Mouse (Mus musculus): ENCODE measurements around the gene Col17a1. TPM values are rescaled to one million over a fixed set of nuclear protein-coding genes. Genes with fewer than 3 reads are reported as not detected.

Gene Col17a1
- total and polyA plus RNA-seq, 3 experiments: 0.04 TPM; not detected in 2

DNA sequence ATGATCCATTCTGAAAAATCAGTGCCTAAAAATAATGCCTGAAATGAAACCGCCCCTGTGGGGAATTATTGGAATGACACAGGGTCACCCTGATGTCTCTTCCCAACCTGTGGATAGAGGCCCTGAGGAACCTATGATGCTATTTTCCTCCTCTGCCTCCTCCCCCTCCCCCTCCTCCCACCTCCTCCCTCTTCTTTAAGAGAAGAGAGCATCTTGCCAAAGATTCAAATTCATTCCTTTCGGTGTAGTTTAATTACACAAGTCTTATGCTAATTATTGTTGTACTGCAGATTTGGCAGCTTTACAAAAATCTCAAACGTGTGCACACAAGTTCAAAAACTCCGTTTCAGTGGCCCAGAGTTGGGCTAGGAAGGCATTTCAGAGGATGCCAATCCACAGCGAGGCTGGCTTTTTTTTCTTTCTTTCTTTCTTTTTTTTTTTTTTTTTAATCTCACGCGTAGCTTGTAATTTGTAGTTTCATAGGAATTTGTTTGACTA is 33.8 kb upstream of the Col17a1 start:
- no peak overlapping the region for H3K9ac ChIP-seq (ENCODE audit: control insufficient read depth, low read depth, low read length, poor library complexity, severe bottlenecking)
- no peaks in the 10 kb centered on the region for H3K27me3 ChIP-seq (ENCODE audit: control insufficient read depth in 1 of 2, insufficient read depth in 2 of 2, low read length in 2 of 2)
- no peak for DNase-seq (ENCODE audit: low read depth, low spot score)
- no peaks in the 10 kb centered on the region; the same call in 1 of the 2 replicates for H3K79me2 ChIP-seq (ENCODE audit: control insufficient read depth, insufficient read depth, low read length, poor library complexity)
- peaks cover 0 to 7% of the 10 kb centered on the region in 2 experiments; a peak in 2 of 4 replicates for H3K36me3 ChIP-seq (ENCODE audit: control insufficient read depth in 1 of 2, insufficient read depth in 2 of 2, low read length in 2 of 2)
- H3K27ac ChIP-seq (ENCODE audit: control insufficient read depth, low read depth, low read length): no peak overlapping the region
- no peaks in the 10 kb centered on the region; a peak in 1 of 4 replicates for H3K4me1 ChIP-seq (ENCODE audit: control insufficient read depth in 1 of 2, insufficient read depth in 2 of 2, low read length in 2 of 2)
- no peaks in the 10 kb centered on the region for H3K9me3 ChIP-seq (replicated peaks; ENCODE audit: insufficient read depth, low read length)
- no peak for TF ChIP-seq ZKSCAN1 (IDR thresholded peaks at IDR 0.05; ENCODE audit: low read depth, low read length)
- no peak overlapping the region for H3K4me3 ChIP-seq (ENCODE audit: control insufficient read depth in 1 of 2, insufficient read depth in 1 of 2, low read depth in 2 of 2, low read length in 2 of 2)

DNA sequence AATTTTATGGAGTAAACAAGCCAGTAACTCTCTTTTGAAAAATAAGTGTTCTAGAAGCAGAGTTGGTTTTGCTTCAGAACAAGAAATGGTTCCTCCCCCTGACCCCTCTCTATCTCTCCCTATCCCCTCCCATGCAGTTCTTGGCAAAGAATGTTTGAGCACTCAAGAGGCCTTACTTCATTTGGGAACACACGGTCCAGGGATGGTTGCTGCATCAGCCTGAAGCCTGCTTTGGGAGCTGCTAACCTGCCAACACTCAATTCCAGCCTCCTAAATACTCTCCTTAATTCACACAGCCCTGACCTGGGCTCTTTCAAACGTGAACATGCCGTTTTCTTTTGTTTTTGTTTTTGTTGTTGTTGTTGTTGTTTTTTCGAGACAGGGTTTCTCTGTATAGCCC is 33.0 kb upstream of the Col17a1 start:
- Histone ChIP-seq H3K4me3 (ENCODE audit: control insufficient read depth in 1 of 2, insufficient read depth in 1 of 2, low read depth in 2 of 2, low read length in 2 of 2) (no peak overlapping the region), H3K27me3 (ENCODE audit: control insufficient read depth in 1 of 2, insufficient read depth in 2 of 2, low read length in 2 of 2) (no peaks in the 10 kb centered on the region), H3K9ac (ENCODE audit: control insufficient read depth, low read depth, low read length, poor library complexity, severe bottlenecking) (no peak overlapping the region), H3K9me3 (replicated peaks; ENCODE audit: insufficient read depth, low read length) (no peaks in the 10 kb centered on the region), H3K36me3 (ENCODE audit: control insufficient read depth in 1 of 2, insufficient read depth in 2 of 2, low read length in 2 of 2) (peaks cover 0 to 2% of the 10 kb centered on the region in 2 experiments; a peak in 1 of 4 replicates), H3K27ac (ENCODE audit: control insufficient read depth, low read depth, low read length) (no peak overlapping the region), H3K4me1 (ENCODE audit: control insufficient read depth in 1 of 2, insufficient read depth in 2 of 2, low read length in 2 of 2) (no peaks in the 10 kb centered on the region), H3K79me2 (ENCODE audit: control insufficient read depth, insufficient read depth, low read length, poor library complexity) (no peaks in the 10 kb centered on the region)
- TF ChIP-seq MYC (IDR thresholded peaks at IDR 0.05; ENCODE audit: low read depth, low read length): no peak
- no peak for DNase-seq (ENCODE audit: low read depth, low spot score)

DNA sequence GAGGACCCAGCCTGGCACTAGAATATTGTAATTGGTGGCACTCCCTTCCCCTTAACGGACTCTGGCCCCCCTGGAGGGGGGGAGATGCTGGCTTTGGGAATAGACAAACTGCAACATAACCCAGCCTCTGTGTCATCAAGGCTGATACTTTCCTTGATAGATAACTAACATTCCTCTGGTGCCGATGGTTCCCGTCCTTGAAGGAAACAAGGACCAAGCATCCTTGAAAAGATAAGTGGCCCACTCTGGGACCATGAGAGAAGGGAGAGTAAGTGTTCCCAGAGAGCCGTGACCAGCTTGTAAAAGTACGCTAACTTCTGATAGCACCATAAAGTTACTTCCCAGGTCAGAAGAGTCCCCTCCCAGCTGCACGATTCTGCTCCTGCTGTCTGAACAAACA is 30.6 kb upstream of the Col17a1 start:
- H3K79me2 ChIP-seq (ENCODE audit: control insufficient read depth, insufficient read depth, low read length, poor library complexity): no peaks in the 10 kb centered on the region
- no peak overlapping the region for H3K27ac ChIP-seq (ENCODE audit: control insufficient read depth, low read depth, low read length)
- DNase-seq (ENCODE audit: low read depth, low spot score): no peak
- no peaks in the 10 kb centered on the region for H3K27me3 ChIP-seq (ENCODE audit: control insufficient read depth in 1 of 2, insufficient read depth in 2 of 2, low read length in 2 of 2)
- H3K36me3 ChIP-seq (ENCODE audit: control insufficient read depth in 1 of 2, insufficient read depth in 2 of 2, low read length in 2 of 2): peaks cover 0 to 3% of the 10 kb centered on the region in 2 experiments; a peak in 1 of 4 replicates
- no peak for TF ChIP-seq GABPA (IDR thresholded peaks at IDR 0.05; ENCODE audit: low read depth, low read length)
- TF ChIP-seq POLR2AphosphoS5 (IDR thresholded peaks at IDR 0.05; ENCODE audit: borderline replicate concordance, low read depth, low read length): no peak
- TF ChIP-seq MAX (IDR thresholded peaks at IDR 0.05; ENCODE audit: low read length): no peak
- TF ChIP-seq MEF2A (IDR thresholded peaks at IDR 0.05; ENCODE audit: extremely low read depth, insufficient replicate concordance, low read depth, low read length, poor library complexity, severe bottlenecking): no peak
- TF ChIP-seq MXI1 (IDR thresholded peaks at IDR 0.05; ENCODE audit: low read depth, low read length): no peak
- no peak for TF ChIP-seq RCOR1 (IDR thresholded peaks at IDR 0.05; ENCODE audit: low read depth, low read length)
- H3K9me3 ChIP-seq (replicated peaks; ENCODE audit: insufficient read depth, low read length): no peaks in the 10 kb centered on the region
- H3K4me3 ChIP-seq (ENCODE audit: control insufficient read depth in 1 of 2, insufficient read depth in 1 of 2, low read depth in 2 of 2, low read length in 2 of 2): no peak overlapping the region
- no peak overlapping the region for H3K9ac ChIP-seq (ENCODE audit: control insufficient read depth, low read depth, low read length, poor library complexity, severe bottlenecking)
- peaks cover 0 to 5% of the 10 kb centered on the region in 2 experiments; a peak in 2 of 4 replicates for H3K4me1 ChIP-seq (ENCODE audit: control insufficient read depth in 1 of 2, insufficient read depth in 2 of 2, low read length in 2 of 2)

Measured in MEL (cell line).